In genomic region chr4:110045651-110046269, GRCm38 (mm10) we compare ENCODE assay signal across 25 mouse cellular contexts.
DNase-seq lines count a peak whose midpoint lies in the region; ATAC-seq lines count a peak whose summit lies in the region.
"Had no signal": no experiment of that assay in that cellular context is flagged by ENCODE, and none has a peak within 500 bp of the region (broad histone marks: within the 10 kb centered on the region; RNA-seq: fewer than 3 reads in every experiment).

No protein-coding gene starts in this region.

- 30% methylated on average over 12 of the region's 12 CpGs for WGBS in kidney, embryonic 14.5 days
- WGBS in kidney, embryonic 16.5 days: 28% methylated on average over 12 of the region's 12 CpGs
- 74% methylated on average over 12 of the region's 12 CpGs for WGBS in limb, embryonic 12.5 days
- whole genome bisulfite sequencing in limb, embryonic 10.5 days: 80% methylated on average over 12 of the region's 12 CpGs

- peak; percentile 80 for ATAC-seq in kidney, embryonic 14.5 days (ENCODE audit: low FRiP score, low TSS enrichment)
- ATAC-seq in kidney, embryonic 16.5 days (ENCODE audit: low FRiP score, low TSS enrichment): peak; percentile 75
- ATAC-seq in limb, embryonic 12.5 days (ENCODE audit: insufficient number of reproducible peaks, insufficient read depth, low FRiP score, low TSS enrichment, low read depth): 0 out of 2 replicates have a peak, but pooled peaks have one; percentile 28
- ATAC-seq: forebrain, embryonic 14.5 days; forebrain, embryonic 16.5 days had no signal

- DNase-seq in heart, adult 11 months: peak; percentile 54
- no peak for DNase-seq in heart, adult 8-10 months (ENCODE audit: low spot score)
- no peak for DNase-seq in kidney, adult 11 months
- no peak for DNase-seq in kidney, postnatal 4 days
- no peak for DNase-seq in limb, embryonic 10.5 days (ENCODE audit: low spot score)
- DNase-seq: adrenal gland, adult 2 months; adrenal gland, postnatal 10 days; adrenal gland, postnatal 25 days; cerebellum, adult 11 months; cerebellum, adult 18-20 months; cerebellum, adult 8-10 months; cerebellum, adult 9-11 months; cerebellum, postnatal 14 days; cerebellum, postnatal 36 days; embryo, embryonic 11 days had no signal

- 0 out of 2 replicates have a peak, but pooled peaks cover 2% of the 10 kb centered on the region for H3K4me1 ChIP-seq in kidney, embryonic 14.5 days (ENCODE audit: control insufficient read depth, insufficient read depth, low read length)
- peaks cover 9% of the 10 kb centered on the region; the same call in 1 of the 2 replicates for H3K4me1 ChIP-seq in kidney, embryonic 16.5 days (ENCODE audit: insufficient read depth, low read length)
- peaks cover 3% of the 10 kb centered on the region for H3K4me1 ChIP-seq in limb, embryonic 12.5 days (replicated peaks)
- peaks cover 5% of the 10 kb centered on the region for H3K4me1 ChIP-seq in limb, embryonic 10.5 days

- H3K4me2 ChIP-seq in kidney, embryonic 14.5 days (replicated peaks; ENCODE audit: low read depth, low read length): no peak overlapping the region
- no peak overlapping the region for H3K4me2 ChIP-seq in kidney, embryonic 16.5 days (replicated peaks; ENCODE audit: low read depth, low read length)
- no peak overlapping the region for H3K4me2 ChIP-seq in limb, embryonic 12.5 days
- H3K4me2 ChIP-seq: embryonic facial prominence, embryonic 12.5 days; embryonic facial prominence, embryonic 15.5 days; forebrain, embryonic 12.5 days had no signal

- no peaks in the 10 kb centered on the region for H3K36me3 ChIP-seq in kidney, embryonic 14.5 days (ENCODE audit: control insufficient read depth, insufficient read depth, low read length)
- no peaks in the 10 kb centered on the region for H3K36me3 ChIP-seq in kidney, embryonic 16.5 days (ENCODE audit: insufficient read depth, low read length)
- H3K36me3 ChIP-seq in limb, embryonic 12.5 days: no peaks in the 10 kb centered on the region
- no peaks in the 10 kb centered on the region for H3K36me3 ChIP-seq in limb, embryonic 10.5 days
- H3K36me3 ChIP-seq: embryonic facial prominence, embryonic 12.5 days; embryonic facial prominence, embryonic 15.5 days; forebrain, embryonic 10.5 days; forebrain, embryonic 12.5 days had no signal

- H3K9ac ChIP-seq in kidney, embryonic 14.5 days (ENCODE audit: low read depth, low read length): no peak overlapping the region
- no peak overlapping the region for H3K9ac ChIP-seq in kidney, embryonic 16.5 days (replicated peaks; ENCODE audit: low read length)
- H3K9ac ChIP-seq in limb, embryonic 12.5 days (replicated peaks): no peak overlapping the region
- H3K9ac ChIP-seq: embryonic facial prominence, embryonic 12.5 days; embryonic facial prominence, embryonic 15.5 days; forebrain, embryonic 12.5 days had no signal

- H3K4me3 ChIP-seq in kidney, embryonic 14.5 days (ENCODE audit: low read length): no peak overlapping the region
- no peak overlapping the region for H3K4me3 ChIP-seq in kidney, embryonic 16.5 days (ENCODE audit: low read length)
- H3K4me3 ChIP-seq in limb, embryonic 12.5 days (replicated peaks): no peak overlapping the region
- H3K4me3 ChIP-seq in limb, embryonic 10.5 days: no peak overlapping the region
- H3K4me3 ChIP-seq: embryonic facial prominence, embryonic 12.5 days; embryonic facial prominence, embryonic 15.5 days; erythroblast, embryonic 14.5 days; forebrain, embryonic 10.5 days; forebrain, embryonic 12.5 days had no signal

- no peaks in the 10 kb centered on the region for H3K9me3 ChIP-seq in kidney, embryonic 14.5 days (ENCODE audit: control insufficient read depth, low read length)
- no peaks in the 10 kb centered on the region for H3K9me3 ChIP-seq in kidney, embryonic 16.5 days (ENCODE audit: low read length)
- no peaks in the 10 kb centered on the region for H3K9me3 ChIP-seq in limb, embryonic 12.5 days
- no peaks in the 10 kb centered on the region for H3K9me3 ChIP-seq in limb, embryonic 10.5 days (replicated peaks)
- H3K9me3 ChIP-seq: embryonic facial prominence, embryonic 12.5 days; embryonic facial prominence, embryonic 15.5 days; forebrain, embryonic 10.5 days; forebrain, embryonic 12.5 days had no signal

- peak overlapping the region; percentile 8; the same call in 1 of the 2 replicates for H3K27ac ChIP-seq in kidney, embryonic 14.5 days (ENCODE audit: low read depth, low read length)
- H3K27ac ChIP-seq in kidney, embryonic 16.5 days (ENCODE audit: low read length): peak overlapping the region; percentile 38; the same call in 1 of the 2 replicates
- no peak overlapping the region for H3K27ac ChIP-seq in limb, embryonic 12.5 days
- no peak overlapping the region for H3K27ac ChIP-seq in limb, embryonic 10.5 days
- H3K27ac ChIP-seq: embryonic facial prominence, embryonic 12.5 days; embryonic facial prominence, embryonic 15.5 days; forebrain, embryonic 10.5 days; forebrain, embryonic 12.5 days had no signal

- H3K27me3 ChIP-seq in kidney, embryonic 14.5 days (ENCODE audit: control insufficient read depth, insufficient read depth, low read length): no peaks in the 10 kb centered on the region
- no peaks in the 10 kb centered on the region for H3K27me3 ChIP-seq in kidney, embryonic 16.5 days (ENCODE audit: insufficient read depth, low read length)
- no peaks in the 10 kb centered on the region; the same call in 1 of the 2 replicates for H3K27me3 ChIP-seq in limb, embryonic 12.5 days
- H3K27me3 ChIP-seq in limb, embryonic 10.5 days (ENCODE audit: low read depth, poor library complexity, severe bottlenecking): 0 out of 2 replicates have a peak, but pooled peaks cover 3% of the 10 kb centered on the region
- H3K27me3 ChIP-seq: embryonic facial prominence, embryonic 12.5 days; embryonic facial prominence, embryonic 15.5 days; forebrain, embryonic 12.5 days had no signal

Comparison
In these comparisons a context has a peak if more than half of its experiments do, and no peak if none do; other contexts are left out.
1. ATAC-seq: peak in every context shown above with its lines; median percentile 80 in kidney, embryonic 14.5 days; 75 in kidney, embryonic 16.5 days; 28 in limb, embryonic 12.5 days.
2. H3K27ac ChIP-seq: peak in kidney, embryonic 14.5 days (single experiment) and kidney, embryonic 16.5 days (single experiment); none in limb, embryonic 12.5 days (single experiment) and limb, embryonic 10.5 days (single experiment).